Mouse (Mus musculus) midbrain, embryonic 14.5 days (tissue): ENCODE measurements around the gene Itga2. TPM values are rescaled to one million over a fixed set of nuclear protein-coding genes. Genes with fewer than 3 reads are reported as not detected.
A peak's percentile ranks its signal among the peaks of the same experiment; 100 is the strongest.

Source experiments
- ATAC-seq: fragments of 200-750 bp; cut with Nextera tagmentation; 2 replicates; pipeline ENCODE4 v1.8.0; 2017; ENCODE audit warnings: moderate number of reproducible peaks, moderate library complexity; ENCODE audit not compliant: low FRiP score, low TSS enrichment
- DNase-seq: peaks from one replicate; pipeline ENCODE4 v3.0.0-alpha.2; 2015
- H3K27ac ChIP-seq: fragments of 300-500 bp; sonication (generic); replicated peaks from 2 replicates; pipeline ENCODE4 v1.5.1; 2014; ENCODE audit warnings: mild to moderate bottlenecking, low read depth, low read length, moderate library complexity
- H3K27me3 ChIP-seq: fragments of 300-500 bp; sonication (generic); 2 replicates; pipeline ENCODE4 v1.6.1; 2014; ENCODE audit warnings: low read length, control low read depth, mixed read lengths; ENCODE audit not compliant: control insufficient read depth, insufficient read depth
- H3K36me3 ChIP-seq: fragments of 300-500 bp; sonication (generic); 2 replicates; pipeline ENCODE4 v1.6.1; 2014; ENCODE audit warnings: low read length, control low read depth; ENCODE audit not compliant: control insufficient read depth, insufficient read depth
- H3K4me1 ChIP-seq: fragments of 300-500 bp; sonication (generic); 2 replicates; pipeline ENCODE4 v1.6.1; 2014; ENCODE audit warnings: mild to moderate bottlenecking, antibody characterized with exemption, low read length, control low read depth; ENCODE audit not compliant: control insufficient read depth, insufficient read depth
- H3K4me2 ChIP-seq: fragments of 300-500 bp; sonication (generic); 2 replicates; pipeline ENCODE4 v1.6.1; 2014; ENCODE audit warnings: mild to moderate bottlenecking, low read length, moderate library complexity
- H3K4me3 ChIP-seq: fragments of 300-500 bp; sonication (generic); replicated peaks from 2 replicates; pipeline ENCODE4 v1.5.1; 2014; ENCODE audit warnings: low read depth, low read length
- H3K9ac ChIP-seq: fragments of 300-500 bp; sonication (generic); replicated peaks from 2 replicates; pipeline ENCODE4 v1.6.1; 2014; ENCODE audit warnings: mild to moderate bottlenecking, low read length, moderate library complexity
- H3K9me3 ChIP-seq: fragments of 300-500 bp; sonication (generic); 2 replicates; pipeline ENCODE4 v1.6.1; 2016; ENCODE audit warnings: low read length, control low read depth, mixed read lengths; ENCODE audit not compliant: control insufficient read depth
- WGBS: fragments of 180-500 bp; shearing (Covaris S2); extraction: QIAGEN DNeasy Blood & Tissue Kit; methylation state at CpG from one replicate; pipeline ENCODE4 v1.1.7; 2014; 5-methylcytosine and 5-hydroxymethylcytosine counted together
- polyA plus RNA-seq: library from polyadenylated mRNA; unstranded; fragments of >200 nt; fragmentation: Nextera tagmentation; extraction: Ambion mirVana; gene quantifications from 2 replicates; pipeline ENCODE4 v1.2.1, GENCODE M21; 2014

The Itga2 gene
- polyA plus RNA-seq, 1 experiment from 2014 or later, result 2.1 TPM

DNA sequence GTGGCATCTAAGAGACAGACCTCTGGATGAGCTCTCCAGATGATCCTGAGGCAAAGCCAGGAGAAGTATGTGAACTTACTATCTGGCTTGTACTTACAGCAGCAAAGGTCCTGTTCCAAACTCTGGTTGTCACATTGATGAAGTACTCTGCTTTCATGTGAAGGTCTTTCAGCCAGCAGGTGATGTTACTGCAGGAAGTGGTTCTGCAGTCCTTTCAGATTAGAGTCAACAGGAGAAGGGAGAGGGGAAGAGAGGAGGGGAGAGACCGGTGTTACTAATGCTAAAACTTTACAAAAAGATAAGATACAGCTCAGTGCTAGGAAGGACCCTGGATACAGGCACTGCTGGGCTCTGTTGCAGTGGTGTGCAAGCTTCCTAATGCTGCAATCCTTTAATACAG, 88.6 kb downstream of the Itga2 start:
- 90% methylated on average over 1 of the region's 1 CpGs for WGBS
- H3K27me3 ChIP-seq, result no peaks in the 10 kb centered on the region
- no peak for ATAC-seq
- no peaks in the 10 kb centered on the region for H3K9me3 ChIP-seq
- H3K27ac ChIP-seq, result no peak overlapping the region
- no peak overlapping the region for H3K4me2 ChIP-seq
- no peak overlapping the region for H3K9ac ChIP-seq
- H3K36me3 ChIP-seq, result no peaks in the 10 kb centered on the region
- DNase-seq, result no peak
- no peaks in the 10 kb centered on the region for H3K4me1 ChIP-seq
- no peak overlapping the region for H3K4me3 ChIP-seq

GRCm38 (mm10) chr13:114840545-114840944, 91.4 kb downstream of the Itga2 start:
- ATAC-seq, result no peak
- Histone ChIP-seq H3K36me3 (no peaks in the 10 kb centered on the region), H3K27me3 (no peaks in the 10 kb centered on the region), H3K4me3 (no peak overlapping the region), H3K9ac (no peak overlapping the region), H3K27ac (no peak overlapping the region), H3K4me2 (no peak overlapping the region), H3K9me3 (no peaks in the 10 kb centered on the region), H3K4me1 (no peaks in the 10 kb centered on the region)
- DNase-seq, result no peak
- WGBS, result 86% methylated on average over 4 of the region's 4 CpGs

- H3K9ac ChIP-seq, result no peak overlapping the region
- WGBS, result 78% methylated on average over 9 of the region's 9 CpGs
- DNase-seq, result no peak
- H3K4me2 ChIP-seq, result no peak overlapping the region
- H3K27ac ChIP-seq, result peak overlapping the region; percentile 5
- no peaks in the 10 kb centered on the region for H3K36me3 ChIP-seq
- no peaks in the 10 kb centered on the region for H3K4me1 ChIP-seq
- H3K27me3 ChIP-seq, result no peaks in the 10 kb centered on the region
- ATAC-seq, result no peak
- no peaks in the 10 kb centered on the region for H3K9me3 ChIP-seq
- no peak overlapping the region for H3K4me3 ChIP-seq
Measured at GRCm38 (mm10) chr13:114839098-114839497, 92.8 kb downstream of the Itga2 start.

- H3K4me1 ChIP-seq, result no peaks in the 10 kb centered on the region
- H3K9me3 ChIP-seq, result no peaks in the 10 kb centered on the region
- no peak overlapping the region for H3K9ac ChIP-seq
- DNase-seq, result peak; percentile 66
- peak; percentile 66 for ATAC-seq
- H3K4me3 ChIP-seq, result no peak overlapping the region
- no peaks in the 10 kb centered on the region for H3K36me3 ChIP-seq
- H3K27ac ChIP-seq, result peak overlapping the region; percentile 5; the same call in 1 of the 2 replicates
- WGBS, result 47% methylated on average over 5 of the region's 5 CpGs
- no peak overlapping the region for H3K4me2 ChIP-seq
- no peaks in the 10 kb centered on the region for H3K27me3 ChIP-seq
Measured at GRCm38 (mm10) chr13:114838535-114838990, 93.3 kb downstream of the Itga2 start.

DNA sequence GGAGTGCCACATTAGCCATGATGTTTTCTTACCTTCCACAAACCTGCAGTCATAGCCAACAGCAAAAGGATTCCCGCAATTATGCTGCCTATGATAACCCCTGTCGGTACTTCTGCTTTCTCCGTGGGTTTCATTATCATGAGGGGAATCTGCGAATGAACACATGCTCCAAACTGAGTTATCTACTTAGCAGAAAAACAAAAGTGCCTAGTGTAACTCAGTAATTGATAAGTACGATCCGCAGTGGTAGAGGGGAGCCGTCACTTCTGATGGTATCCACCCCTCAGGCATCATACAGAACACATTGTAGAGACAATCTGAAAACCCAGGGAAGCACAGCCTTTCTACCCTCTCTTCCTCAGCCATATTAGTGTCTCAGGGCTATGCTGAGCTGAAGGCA, 94.8 kb downstream of the Itga2 start:
- Histone ChIP-seq H3K36me3 (no peaks in the 10 kb centered on the region), H3K9ac (no peak overlapping the region), H3K9me3 (no peaks in the 10 kb centered on the region), H3K4me1 (no peaks in the 10 kb centered on the region), H3K27me3 (no peaks in the 10 kb centered on the region), H3K4me3 (no peak overlapping the region), H3K27ac (no peak overlapping the region), H3K4me2 (no peak overlapping the region)
- DNase-seq (no peak), ATAC-seq (no peak)
- WGBS, result 86% methylated on average over 7 of the region's 7 CpGs

DNA sequence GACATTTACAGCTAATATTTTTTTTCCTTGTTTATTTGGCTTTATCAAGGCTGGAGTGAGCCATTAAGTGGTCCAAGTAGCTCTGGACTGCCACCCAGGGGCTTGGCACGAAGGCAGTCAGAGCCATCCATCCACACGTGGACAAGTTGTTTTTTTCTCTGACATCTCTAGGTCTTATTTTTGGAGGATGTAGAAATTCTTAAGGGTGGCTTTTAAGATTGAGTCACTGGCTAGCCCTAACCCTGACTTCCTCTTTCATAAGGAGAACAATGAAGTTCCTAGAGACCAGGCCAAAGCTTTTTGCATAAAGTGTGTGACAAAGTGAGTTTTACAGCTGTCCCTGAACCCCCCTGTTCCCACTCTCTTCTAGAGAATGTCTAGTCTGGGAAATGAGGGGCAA, 97.3 kb downstream of the Itga2 start:
- no peak for DNase-seq
- H3K27ac ChIP-seq, result no peak overlapping the region
- WGBS, result 70% methylated on average over 2 of the region's 2 CpGs
- ATAC-seq, result no peak
- H3K27me3 ChIP-seq, result no peaks in the 10 kb centered on the region
- H3K4me2 ChIP-seq, result no peak overlapping the region
- H3K4me3 ChIP-seq, result no peak overlapping the region
- H3K9ac ChIP-seq, result no peak overlapping the region
- no peaks in the 10 kb centered on the region for H3K9me3 ChIP-seq
- H3K36me3 ChIP-seq, result peaks cover 18% of the 10 kb centered on the region; the same call in 1 of the 2 replicates
- H3K4me1 ChIP-seq, result no peaks in the 10 kb centered on the region

DNA sequence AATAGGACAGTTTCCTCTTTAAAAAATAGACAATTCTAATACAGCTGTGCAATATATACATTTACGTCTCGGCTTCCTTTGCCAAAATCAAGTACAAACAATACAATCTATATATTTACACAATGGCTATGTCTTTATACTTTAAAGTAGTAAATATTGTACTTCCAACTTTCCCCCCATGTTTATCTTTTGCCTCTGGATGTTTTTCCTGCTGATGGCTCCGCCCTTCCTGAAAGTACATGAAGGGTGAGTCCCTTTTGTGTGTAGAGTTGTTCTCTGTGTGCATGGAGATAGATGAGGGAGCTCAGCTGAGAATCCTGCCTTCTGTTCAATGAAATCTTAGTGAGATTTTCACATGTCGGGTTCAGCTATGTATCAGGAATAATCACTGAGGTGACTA, 98.5 kb downstream of the Itga2 start:
- Histone ChIP-seq H3K4me1 (no peaks in the 10 kb centered on the region), H3K27me3 (no peaks in the 10 kb centered on the region), H3K4me2 (no peak overlapping the region), H3K9ac (no peak overlapping the region), H3K9me3 (no peaks in the 10 kb centered on the region), H3K4me3 (no peak overlapping the region), H3K36me3 (peaks cover 21% of the 10 kb centered on the region; the same call in 1 of the 2 replicates), H3K27ac (no peak overlapping the region)
- 94% methylated on average over 4 of the region's 4 CpGs for WGBS
- ATAC-seq (no peak), DNase-seq (no peak)

GRCm38 (mm10) chr13:114832761-114833160, 99.1 kb downstream of the Itga2 start:
- Histone ChIP-seq H3K27ac (no peak overlapping the region), H3K27me3 (no peaks in the 10 kb centered on the region), H3K4me3 (no peak overlapping the region), H3K9ac (no peak overlapping the region), H3K36me3 (peaks cover 27% of the 10 kb centered on the region), H3K4me2 (no peak overlapping the region), H3K4me1 (no peaks in the 10 kb centered on the region), H3K9me3 (no peaks in the 10 kb centered on the region)
- 74% methylated on average over 5 of the region's 5 CpGs for WGBS
- ATAC-seq (no peak), DNase-seq (no peak)

- ATAC-seq (peak; percentile 49; the same call in 1 of the 2 replicates), DNase-seq (peak; percentile 75)
- Histone ChIP-seq H3K4me3 (no peak overlapping the region), H3K36me3 (peaks cover 37% of the 10 kb centered on the region), H3K4me2 (no peak overlapping the region), H3K9me3 (no peaks in the 10 kb centered on the region), H3K27ac (no peak overlapping the region), H3K9ac (no peak overlapping the region), H3K4me1 (no peaks in the 10 kb centered on the region), H3K27me3 (no peaks in the 10 kb centered on the region)
- 81% methylated on average over 4 of the region's 4 CpGs for WGBS
Measured at GRCm38 (mm10) chr13:114831367-114831833, 100.5 kb downstream of the Itga2 start.
